Mouse (Mus musculus) heart, postnatal 14 days (tissue): ENCODE measurements around the gene Sycp1. TPM values are rescaled to one million over a fixed set of nuclear protein-coding genes. Genes with fewer than 3 reads are reported as not detected.

ENCODE experiments used
- DNase-seq, 2 experiments: peaks; one replicate each; pipeline ENCODE4 v3.0.0; 2021 to 2022
- intact Hi-C: fragments of 180-260 bp; cut with DNase I; formaldehyde crosslinking; loops from one replicate; pipeline ENCODE4 v1.15.1; 2025
- long read RNA-seq, 2 experiments: library from polyadenylated mRNA; stranded (forward); transcript quantifications; one replicate each; pipeline ENCODE4 v2.0.0; 2021
- total RNA-seq, 2 experiments: library from RNA; stranded (reverse); gene quantifications; 2 replicates each; pipeline ENCODE4 v1.2.3; 2021

The Sycp1 gene
- total RNA-seq = not detected
- long read RNA-seq, experiment 1, partial matches to known transcripts = 0 of 1 reads
- long read RNA-seq, experiment 1, other reads (novel, unspliced or antisense) = 1 of 1 reads
- long read RNA-seq, experiment 2 = 0 reads

- no peak for DNase-seq
- intact Hi-C loops = no loop called here
Measured at GRCm38 (mm10) chr3:102935451-102936354, at the start of gene Sycp1. TSS of gene Sycp1 (minus strand) at chr3:102936100.

GRCm38 (mm10) chr3:102980349-102980736, 44.4 kb upstream of the Sycp1 start:
- intact Hi-C loops = no loop called here
- no peak for DNase-seq

- DNase-seq = no peak
- intact Hi-C loops = no loop called here
Measured at GRCm38 (mm10) chr3:102979550-102980348, 43.8 kb upstream of the Sycp1 start.

- intact Hi-C loops = no loop called here
- DNase-seq = no peak
Measured at GRCm38 (mm10) chr3:102976906-102977305, 41.0 kb upstream of the Sycp1 start.

- no peak for DNase-seq
- intact Hi-C loops = no loop called here
Measured at GRCm38 (mm10) chr3:102970508-102970907, 34.6 kb upstream of the Sycp1 start.

- intact Hi-C loops = no loop called here
- no peak for DNase-seq
Measured at GRCm38 (mm10) chr3:102970067-102970466, 34.2 kb upstream of the Sycp1 start.

GRCm38 (mm10) chr3:102964033-102964432, 28.1 kb upstream of the Sycp1 start, which contains the start of gene Nr1h5:
TSS of gene Nr1h5 (minus strand) at chr3:102964133.
- no peak for DNase-seq
- intact Hi-C loops = no loop called here

GRCm38 (mm10) chr3:102955596-102955995, 19.7 kb upstream of the Sycp1 start:
- DNase-seq = no peak
- intact Hi-C loops = no loop called here

- DNase-seq = no peak
- intact Hi-C loops = no loop called here
Measured at GRCm38 (mm10) chr3:102955143-102955542, 19.2 kb upstream of the Sycp1 start.

- intact Hi-C loops = no loop called here
- no peak for DNase-seq
Measured at GRCm38 (mm10) chr3:102954476-102954875, 18.6 kb upstream of the Sycp1 start.

- no peak for DNase-seq
- intact Hi-C loops = no loop called here
Measured at GRCm38 (mm10) chr3:102946861-102947260, 11.0 kb upstream of the Sycp1 start.

- DNase-seq = no peak
- intact Hi-C loops = no loop called here
Measured at GRCm38 (mm10) chr3:102946312-102946711, 10.4 kb upstream of the Sycp1 start.

- intact Hi-C loops = no loop called here
- no peak for DNase-seq
Measured at GRCm38 (mm10) chr3:102938100-102938499, 2.2 kb upstream of the Sycp1 start.

GRCm38 (mm10) chr3:102899136-102899535, 36.8 kb downstream of the Sycp1 start:
- intact Hi-C loops = no loop called here
- no peak for DNase-seq

- no peak for DNase-seq
- intact Hi-C loops = no loop called here
Measured at GRCm38 (mm10) chr3:102880529-102880928, 55.4 kb downstream of the Sycp1 start.

- intact Hi-C loops = no loop called here
- no peak for DNase-seq
Measured at GRCm38 (mm10) chr3:102848661-102849060, 87.2 kb downstream of the Sycp1 start.

- intact Hi-C loops = no loop called here
- no peak for DNase-seq
Measured at GRCm38 (mm10) chr3:102842386-102842785, 93.5 kb downstream of the Sycp1 start.

GRCm38 (mm10) chr3:102803937-102804336, 132.0 kb downstream of the Sycp1 start:
- intact Hi-C loops = loop anchor here (1.0 to 10.0 kb wide), 3 partner anchors 89 to 551 kb away; no protein-coding TSS in a partner anchor
- DNase-seq = peak; percentile 80 to 86

- intact Hi-C loops = no loop called here
- DNase-seq = no peak
Measured at GRCm38 (mm10) chr3:102787369-102787768, 148.5 kb downstream of the Sycp1 start.

GRCm38 (mm10) chr3:102782618-102783017, 153.3 kb downstream of the Sycp1 start, which contains the start of gene Tshb:
TSS of gene Tshb (minus strand) at chr3:102782718.
- intact Hi-C loops = no loop called here
- no peak for DNase-seq

- DNase-seq = no peak
- intact Hi-C loops = no loop called here
Measured at GRCm38 (mm10) chr3:102773018-102773417, 162.9 kb downstream of the Sycp1 start.
